Mouse (Mus musculus) intestine, postnatal 0 days (tissue): ENCODE measurements around the gene Nt5m. TPM values are rescaled to one million over a fixed set of nuclear protein-coding genes. Genes with fewer than 3 reads are reported as not detected.

ENCODE experiments used
- ATAC-seq: fragments of 200-750 bp; cut with Nextera tagmentation; 2 replicates; pipeline ENCODE4 v1.8.0; 2017; ENCODE audit warnings: mild to moderate bottlenecking, moderate TSS enrichment, moderate library complexity
- H3K27ac ChIP-seq: fragments of 300-500 bp; sonication (generic); 2 replicates; pipeline ENCODE4 v1.5.1; 2014; ENCODE audit warnings: mild to moderate bottlenecking, low read depth, low read length, moderate library complexity
- H3K27me3 ChIP-seq: fragments of 300-500 bp; sonication (generic); replicated peaks from 2 replicates; pipeline ENCODE4 v1.6.1; 2014; ENCODE audit warnings: low read length, mixed read lengths; ENCODE audit not compliant: control insufficient read depth, insufficient read depth
- H3K36me3 ChIP-seq: fragments of 300-500 bp; sonication (generic); 2 replicates; pipeline ENCODE4 v1.6.1; 2014; ENCODE audit warnings: mild to moderate bottlenecking, moderate library complexity; ENCODE audit not compliant: control insufficient read depth, insufficient read depth
- H3K4me1 ChIP-seq: fragments of 300-500 bp; sonication (generic); replicated peaks from 2 replicates; pipeline ENCODE4 v1.6.1; 2014; ENCODE audit warnings: antibody characterized with exemption, low read length, mixed read lengths; ENCODE audit not compliant: control insufficient read depth, insufficient read depth
- H3K4me2 ChIP-seq: fragments of 300-500 bp; sonication (generic); replicated peaks from 2 replicates; pipeline ENCODE4 v1.6.1; 2014; ENCODE audit warnings: low read depth, mild to moderate bottlenecking, moderate library complexity
- H3K4me3 ChIP-seq: fragments of 300-500 bp; sonication (generic); 2 replicates; pipeline ENCODE4 v1.5.1; 2014; ENCODE audit warnings: low read depth, low read length
- H3K9ac ChIP-seq: fragments of 300-500 bp; sonication (generic); 2 replicates; pipeline ENCODE4 v1.6.1; 2014; ENCODE audit warnings: mild to moderate bottlenecking, low read depth, low read length
- H3K9me3 ChIP-seq: fragments of 300-500 bp; sonication (generic); 2 replicates; pipeline ENCODE4 v1.6.1; 2016; ENCODE audit warnings: mixed run types; ENCODE audit not compliant: control insufficient read depth
- CTCF ChIP-seq: sonication (generic); IDR thresholded peaks from 2 replicates; pipeline ENCODE4 v1.5.1; 2016; ENCODE audit warnings: low read depth, mild to moderate bottlenecking, control low read depth, antibody characterized with exemption, moderate library complexity
- WGBS: fragments of 180-500 bp; shearing (Covaris S2); extraction: QIAGEN DNeasy Blood & Tissue Kit; methylation state at CpG from one replicate; pipeline ENCODE4 v1.1.7; 2014; 5-methylcytosine and 5-hydroxymethylcytosine counted together
- polyA plus RNA-seq: library from polyadenylated mRNA; unstranded; fragments of >200 nt; fragmentation: Nextera tagmentation; extraction: Ambion mirVana; gene quantifications from 2 replicates; pipeline ENCODE4 v1.2.1, GENCODE M21; 2015

The Nt5m gene
- polyA plus RNA-seq, 1 experiment from 2014 or later = 21.0 TPM

DNA sequence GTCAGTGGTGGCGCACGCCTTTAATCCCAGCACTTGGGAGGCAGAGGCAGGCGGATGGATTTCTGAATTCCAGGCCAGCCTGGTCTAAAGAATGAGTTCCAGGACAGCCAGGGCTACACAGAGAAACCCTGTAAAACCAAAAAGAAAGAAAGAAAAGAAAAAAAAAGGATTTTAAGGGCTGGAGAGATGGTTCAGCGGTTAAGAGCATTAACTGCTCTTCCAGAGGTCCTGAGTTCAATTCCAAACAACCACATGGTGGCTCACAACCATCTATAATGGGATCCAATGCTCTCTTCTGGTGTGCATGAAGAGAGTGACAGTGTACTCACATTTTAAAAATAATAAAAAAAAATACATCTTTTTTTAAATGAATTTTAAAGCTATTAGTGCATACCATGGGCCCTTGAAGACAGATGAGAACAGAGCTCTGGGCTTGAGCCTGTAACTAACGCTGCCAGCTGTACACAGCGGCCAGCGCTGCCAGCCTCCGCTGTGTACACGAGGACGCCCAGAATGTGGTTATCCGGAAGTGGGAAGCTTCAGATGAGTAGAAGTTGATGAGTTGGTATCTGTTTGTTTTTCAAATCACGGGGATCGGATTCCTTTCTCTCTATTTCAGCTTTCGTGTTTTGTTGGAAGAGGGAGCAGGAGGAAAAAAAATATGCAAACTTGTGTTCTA is 28.6 kb upstream of the Nt5m start:
- H3K4me3 ChIP-seq = peak overlapping the region; percentile 76

DNA sequence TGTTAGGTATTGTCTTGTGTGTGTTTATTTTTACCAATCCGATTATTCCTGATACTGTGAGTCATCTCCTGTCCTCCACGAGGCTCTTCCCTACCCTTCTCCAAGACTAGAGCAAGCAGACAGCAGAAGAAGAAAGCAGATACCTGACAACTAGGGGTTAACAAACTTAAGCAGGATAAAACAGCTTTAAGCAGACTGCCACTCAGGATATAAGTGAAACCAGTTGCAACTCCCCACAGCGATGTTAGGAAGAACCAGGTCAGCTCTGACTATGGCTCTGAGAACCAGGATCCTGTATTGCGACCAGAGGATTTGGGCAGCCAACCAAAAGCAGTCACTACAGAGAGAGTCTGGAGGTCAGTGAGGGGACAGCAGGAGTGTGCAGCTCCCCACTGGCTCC is 28.0 kb upstream of the Nt5m start:
- no peak for TF ChIP-seq CTCF
- Histone ChIP-seq H3K27ac (0 out of 2 replicates have a peak overlapping the region, but pooled peaks have one; percentile 1), H3K9ac (no peak overlapping the region), H3K9me3 (no peaks in the 10 kb centered on the region), H3K4me3 (no peak overlapping the region), H3K27me3 (no peaks in the 10 kb centered on the region), H3K36me3 (peaks cover 18% of the 10 kb centered on the region), H3K4me2 (peak overlapping the region; percentile 80; the same call in 1 of the 2 replicates), H3K4me1 (0 out of 2 replicates have a peak, but pooled peaks cover 6% of the 10 kb centered on the region)
- 60% methylated on average over 4 of the region's 4 CpGs for WGBS
- no peak for ATAC-seq

More for the DNA sequence above, 28.6 kb upstream of the Nt5m start:
- no peak for ATAC-seq
- no peaks in the 10 kb centered on the region for H3K9me3 ChIP-seq
- peak overlapping the region; percentile 93; the same call in 1 of the 2 replicates for H3K27ac ChIP-seq
- H3K9ac ChIP-seq = peak overlapping the region; percentile 94; the same call in 1 of the 2 replicates
- H3K36me3 ChIP-seq = peaks cover 22% of the 10 kb centered on the region
- H3K27me3 ChIP-seq = no peaks in the 10 kb centered on the region
- no peak for TF ChIP-seq CTCF
- peak overlapping the region; percentile 80 for H3K4me2 ChIP-seq
- H3K4me1 ChIP-seq = 0 out of 2 replicates have a peak, but pooled peaks cover 6% of the 10 kb centered on the region
- WGBS = 51% methylated on average over 14 of the region's 14 CpGs

DNA sequence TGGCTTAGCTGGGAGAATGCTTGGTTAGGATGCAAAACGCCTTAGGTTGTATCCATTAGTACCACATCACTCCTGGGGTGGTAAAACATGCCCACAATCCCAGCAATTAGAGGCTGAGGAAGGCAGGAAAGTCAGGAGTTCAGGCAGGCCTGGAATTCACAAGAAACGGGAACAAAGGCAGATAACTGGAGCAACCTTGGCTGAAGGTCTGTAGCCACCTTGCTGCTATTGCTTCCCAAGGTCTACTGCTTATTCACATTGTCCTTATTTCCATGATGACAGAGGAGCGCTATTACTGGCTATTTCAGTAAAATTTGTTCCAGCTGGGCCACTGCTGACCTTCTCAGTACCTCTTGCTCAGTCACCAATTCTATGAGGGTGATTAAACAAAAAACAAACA is 26.0 kb upstream of the Nt5m start:
- Histone ChIP-seq H3K4me1 (0 out of 2 replicates have a peak, but pooled peaks cover 6% of the 10 kb centered on the region), H3K27me3 (no peaks in the 10 kb centered on the region), H3K9ac (no peak overlapping the region), H3K4me2 (no peak overlapping the region), H3K4me3 (no peak overlapping the region), H3K9me3 (no peaks in the 10 kb centered on the region), H3K27ac (no peak overlapping the region), H3K36me3 (peaks cover 22% of the 10 kb centered on the region)
- TF ChIP-seq CTCF = no peak
- no peak for ATAC-seq
- WGBS = 58% methylated on average over 3 of the region's 3 CpGs

DNA sequence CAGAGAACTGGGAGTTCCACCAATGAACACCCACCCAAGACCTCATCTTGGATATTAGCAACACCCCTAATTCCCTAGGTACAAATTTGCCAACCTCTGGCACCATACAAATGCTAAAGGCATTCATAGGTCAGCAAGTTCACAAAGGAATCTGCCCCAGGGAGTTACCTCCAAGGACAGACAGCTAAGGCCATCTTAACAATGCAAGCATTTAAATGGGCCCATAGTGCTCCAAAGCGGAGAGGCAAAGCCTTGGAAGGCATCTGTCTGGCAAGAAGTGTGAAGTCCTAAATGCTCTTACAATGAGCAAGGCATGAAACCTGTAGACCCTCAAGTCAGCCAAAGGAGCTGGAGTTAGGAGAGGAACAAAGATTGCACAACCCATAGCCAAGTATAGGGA is 24.9 kb upstream of the Nt5m start:
- 83% methylated on average over 1 of the region's 1 CpGs for WGBS
- TF ChIP-seq CTCF = no peak

DNA sequence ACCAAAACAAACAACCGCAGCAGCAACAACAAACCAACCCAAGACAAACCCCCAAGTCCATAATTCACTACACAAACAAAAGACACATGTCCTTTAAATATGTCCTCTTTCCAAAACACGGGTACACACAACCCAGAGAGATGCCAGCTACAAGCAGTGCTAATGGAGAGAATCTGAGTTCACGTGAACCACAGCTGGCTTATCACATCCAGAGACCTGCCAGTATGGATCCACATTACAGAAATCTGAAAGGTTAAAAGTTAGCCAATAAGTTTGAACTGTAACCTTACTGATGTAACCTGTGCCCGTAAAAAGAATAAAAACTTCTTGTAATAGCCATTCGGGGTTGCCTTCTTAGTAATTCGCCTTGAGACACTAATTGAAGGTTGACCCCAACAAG is 24.3 kb upstream of the Nt5m start:
- no peak overlapping the region for H3K4me2 ChIP-seq
- H3K27ac ChIP-seq = no peak overlapping the region
- no peaks in the 10 kb centered on the region for H3K27me3 ChIP-seq
- H3K36me3 ChIP-seq = peaks cover 39% of the 10 kb centered on the region
- H3K4me3 ChIP-seq = no peak overlapping the region
- no peak for ATAC-seq
- no peak for TF ChIP-seq CTCF
- H3K9me3 ChIP-seq = no peaks in the 10 kb centered on the region
- H3K4me1 ChIP-seq = no peaks in the 10 kb centered on the region
- no peak overlapping the region for H3K9ac ChIP-seq
- WGBS = 77% methylated on average over 6 of the region's 6 CpGs

More for the DNA sequence above, 24.9 kb upstream of the Nt5m start:
- no peaks in the 10 kb centered on the region for H3K27me3 ChIP-seq
- H3K27ac ChIP-seq = no peak overlapping the region
- H3K4me1 ChIP-seq = no peaks in the 10 kb centered on the region
- H3K4me2 ChIP-seq = no peak overlapping the region
- ATAC-seq = no peak
- no peak overlapping the region for H3K9ac ChIP-seq
- no peak overlapping the region for H3K4me3 ChIP-seq
- no peaks in the 10 kb centered on the region for H3K9me3 ChIP-seq
- H3K36me3 ChIP-seq = peaks cover 33% of the 10 kb centered on the region

GRCm38 (mm10) chr11:59815482-59816065 is 23.7 kb upstream of the Nt5m start:
- TF ChIP-seq CTCF = no peak
- H3K27ac ChIP-seq = no peak overlapping the region
- no peak for ATAC-seq

More at GRCm38 (mm10) chr11:59815482-59816065, 23.7 kb upstream of the Nt5m start:
- H3K4me2 ChIP-seq = no peak overlapping the region
- no peaks in the 10 kb centered on the region for H3K27me3 ChIP-seq
- no peak overlapping the region for H3K4me3 ChIP-seq
- no peaks in the 10 kb centered on the region for H3K4me1 ChIP-seq
- H3K36me3 ChIP-seq = peaks cover 44% of the 10 kb centered on the region
- H3K9me3 ChIP-seq = no peaks in the 10 kb centered on the region
- 85% methylated on average over 6 of the region's 6 CpGs for WGBS
- H3K9ac ChIP-seq = no peak overlapping the region
